Mouse (Mus musculus) intestine, embryonic 14.5 days (tissue): Measurements from ENCODE around the gene Acat2. TPM values are rescaled to one million over a fixed set of nuclear protein-coding genes. Genes with fewer than 3 reads are reported as not detected.
"Not testable (repeated sequence)": the region's sequence is repeated elsewhere in the genome, so short reads cannot be mapped to it uniquely, and the experiment has no call there.

Experiments used
- ATAC-seq: fragments of 200-750 bp; cut with Nextera tagmentation; replicated peaks from 2 replicates; pipeline ENCODE4 v1.8.0; 2017; ENCODE audit warnings: low read depth, moderate number of reproducible peaks, moderate TSS enrichment, moderate library complexity; ENCODE audit not compliant: low FRiP score, low TSS enrichment
- DNase-seq: peaks from one replicate; pipeline ENCODE4 v3.0.0-alpha.2; 2018; ENCODE audit warnings: low spot score
- H3K27ac ChIP-seq: fragments of 300-500 bp; sonication (generic); 2 replicates; pipeline ENCODE4 v1.5.1; 2014; ENCODE audit warnings: low read depth, mild to moderate bottlenecking, control low read depth
- H3K27me3 ChIP-seq: fragments of 300-500 bp; sonication (generic); replicated peaks from 2 replicates; pipeline ENCODE4 v1.6.1; 2014; ENCODE audit warnings: low read length, control low read depth; ENCODE audit not compliant: control insufficient read depth, insufficient read depth
- H3K36me3 ChIP-seq: fragments of 300-500 bp; sonication (generic); 2 replicates; pipeline ENCODE4 v1.6.1; 2014; ENCODE audit warnings: low read length, control low read depth; ENCODE audit not compliant: control insufficient read depth, insufficient read depth
- H3K4me1 ChIP-seq: fragments of 300-500 bp; sonication (generic); replicated peaks from 2 replicates; pipeline ENCODE4 v1.6.1; 2014; ENCODE audit warnings: low read length, control low read depth, mixed read lengths; ENCODE audit not compliant: control insufficient read depth, insufficient read depth
- H3K4me2 ChIP-seq: fragments of 300-500 bp; sonication (generic); 2 replicates; pipeline ENCODE4 v1.6.1; 2014; ENCODE audit warnings: low read length
- H3K4me3 ChIP-seq: fragments of 300-500 bp; sonication (generic); 2 replicates; pipeline ENCODE4 v1.5.1; 2014; ENCODE audit warnings: low read depth, low read length, control low read depth, mixed read lengths
- H3K9ac ChIP-seq: fragments of 300-500 bp; sonication (generic); 2 replicates; pipeline ENCODE4 v1.6.1; 2014; ENCODE audit warnings: mild to moderate bottlenecking, low read length
- H3K9me3 ChIP-seq: fragments of 300-500 bp; sonication (generic); 2 replicates; pipeline ENCODE4 v1.6.1; 2016; ENCODE audit warnings: low read length, control low read depth; ENCODE audit not compliant: control insufficient read depth
- WGBS: fragments of 180-500 bp; shearing (Covaris S2); extraction: QIAGEN DNeasy Blood & Tissue Kit; methylation state at CpG from one replicate; pipeline ENCODE4 v1.1.7; 2014; 5-methylcytosine and 5-hydroxymethylcytosine counted together
- polyA plus RNA-seq: library from polyadenylated mRNA; unstranded; fragments of >200 nt; fragmentation: Nextera tagmentation; extraction: Ambion mirVana; gene quantifications from 2 replicates; pipeline ENCODE4 v1.2.1, GENCODE M21; 2014

Acat2 gene
- 141 and 151 TPM in 2 replicates for polyA plus RNA-seq

GRCm38 (mm10) chr17:12960331-12960873 is at the start of gene Acat2:
Acat2 (minus strand) TSS chr17:12960747.
- peaks cover 5% of the 10 kb centered on the region; the same call in 1 of the 2 replicates for H3K4me1 ChIP-seq
- peak; percentile 95 for DNase-seq
- WGBS = under 1% methylated on average over 36 of the region's 42 CpGs
- H3K4me2 ChIP-seq = peak within 1 kb of the TSS; percentile 63
- no peaks in the 10 kb centered on the region for H3K27me3 ChIP-seq
- peak; percentile 99 for ATAC-seq
- H3K9ac ChIP-seq = peak within 1 kb of the TSS; percentile 34
- peak within 1 kb of the TSS; percentile 52 for H3K4me3 ChIP-seq
- H3K36me3 ChIP-seq = peaks cover 27% of the 10 kb centered on the region
- H3K9me3 ChIP-seq = no peaks in the 10 kb centered on the region
- H3K27ac ChIP-seq = peak within 1 kb of the TSS; percentile 35; the same call in 1 of the 2 replicates

GRCm38 (mm10) chr17:13009887-13010286 is 49.3 kb upstream of the Acat2 start:
- DNase-seq (no peak), ATAC-seq (no peak)
- Histone ChIP-seq H3K9me3 (no peaks in the 10 kb centered on the region), H3K27ac (no peak overlapping the region), H3K36me3 (peaks cover 38% of the 10 kb centered on the region), H3K4me3 (no peak overlapping the region), H3K9ac (no peak overlapping the region), H3K4me2 (no peak overlapping the region), H3K4me1 (peaks cover 10% of the 10 kb centered on the region), H3K27me3 (no peaks in the 10 kb centered on the region)
- 29% methylated on average over 3 of the region's 3 CpGs for WGBS

GRCm38 (mm10) chr17:13008528-13008927 is 48.0 kb upstream of the Acat2 start:
- Histone ChIP-seq H3K27ac (peak overlapping the region; percentile 54; the same call in 1 of the 2 replicates), H3K9me3 (no peaks in the 10 kb centered on the region), H3K9ac (peak overlapping the region; percentile 40), H3K27me3 (no peaks in the 10 kb centered on the region), H3K36me3 (peaks cover 25% of the 10 kb centered on the region), H3K4me2 (peak overlapping the region; percentile 60), H3K4me1 (peaks cover 10% of the 10 kb centered on the region), H3K4me3 (peak overlapping the region; percentile 52)
- 5% methylated on average over 10 of the region's 10 CpGs for WGBS
- DNase-seq = no peak
- ATAC-seq = no peak

GRCm38 (mm10) chr17:13007730-13008425 is 47.3 kb upstream of the Acat2 start:
- DNase-seq (peak; percentile 98), ATAC-seq (peak; percentile 97)
- Histone ChIP-seq H3K9me3 (no peaks in the 10 kb centered on the region), H3K9ac (peak overlapping the region; percentile 40), H3K4me3 (peak overlapping the region; percentile 52), H3K4me2 (peak overlapping the region; percentile 60), H3K36me3 (peaks cover 18% of the 10 kb centered on the region; the same call in 1 of the 2 replicates), H3K27me3 (no peaks in the 10 kb centered on the region), H3K4me1 (peaks cover 10% of the 10 kb centered on the region), H3K27ac (peak overlapping the region; percentile 54)
- under 1% methylated on average over 75 of the region's 76 CpGs for WGBS

- Histone ChIP-seq H3K27ac (peak overlapping the region; percentile 54; the same call in 1 of the 2 replicates), H3K27me3 (no peaks in the 10 kb centered on the region), H3K4me2 (peak overlapping the region; percentile 60), H3K4me1 (peaks cover 10% of the 10 kb centered on the region), H3K9me3 (no peaks in the 10 kb centered on the region), H3K9ac (0 out of 2 replicates have a peak overlapping the region, but pooled peaks have one; percentile 32), H3K36me3 (peaks cover 10% of the 10 kb centered on the region; the same call in 1 of the 2 replicates), H3K4me3 (peak overlapping the region; percentile 52)
- 45% methylated on average over 5 of the region's 5 CpGs for WGBS
- no peak for ATAC-seq
- DNase-seq = no peak
Observed at GRCm38 (mm10) chr17:13006984-13007383, 46.4 kb upstream of the Acat2 start.

- WGBS = 96% methylated on average over 2 of the region's 2 CpGs
- Histone ChIP-seq H3K4me2 (peak within 1 kb of the TSS; percentile 60), H3K27ac (peak within 1 kb of the TSS; percentile 54), H3K9ac (0 out of 2 replicates have a peak within 1 kb of the TSS, but pooled peaks have one; percentile 32), H3K4me3 (peak within 1 kb of the TSS; percentile 52), H3K4me1 (peaks cover 10% of the 10 kb centered on the region)
- H3K9me3 ChIP-seq, ATAC-seq, H3K27me3 ChIP-seq, H3K36me3 ChIP-seq, DNase-seq: not testable (repeated sequence)
Observed at GRCm38 (mm10) chr17:13006546-13006945, 46.0 kb upstream of the Acat2 start, which contains the start of gene Sod2. Sod2 (plus strand) TSS chr17:13006846.

- not testable (repeated sequence) for DNase-seq, ATAC-seq
- 71% methylated on average over 2 of the region's 2 CpGs for WGBS
Observed at GRCm38 (mm10) chr17:13004436-13004835, 43.9 kb upstream of the Acat2 start.

GRCm38 (mm10) chr17:13002243-13002642 is 41.7 kb upstream of the Acat2 start:
- 90% methylated on average over 5 of the region's 5 CpGs for WGBS
- H3K4me3 ChIP-seq, H3K36me3 ChIP-seq, H3K9ac ChIP-seq, DNase-seq, H3K27ac ChIP-seq, ATAC-seq, H3K4me1 ChIP-seq, H3K9me3 ChIP-seq, H3K4me2 ChIP-seq, H3K27me3 ChIP-seq: not testable (repeated sequence)

More at GRCm38 (mm10) chr17:13004436-13004835, 43.9 kb upstream of the Acat2 start:
- H3K4me3 ChIP-seq, H3K9ac ChIP-seq, H3K27me3 ChIP-seq, H3K4me2 ChIP-seq, H3K27ac ChIP-seq, H3K9me3 ChIP-seq, H3K36me3 ChIP-seq: not testable (repeated sequence)
- peaks cover 10% of the 10 kb centered on the region for H3K4me1 ChIP-seq
